Mouse (Mus musculus) urinary bladder, postnatal 4 days (tissue): ENCODE measurements around the gene Calr.
"Not testable (repeated sequence)": the region's sequence is repeated elsewhere in the genome, so short reads cannot be mapped to it uniquely, and the experiment has no call there.

Experiments used
- DNase-seq, 2 experiments: peaks; one replicate each; pipeline ENCODE4 v3.0.0; 2021 to 2022; ENCODE audit warnings: low spot score in 2 of 2

Gene Calr

DNA sequence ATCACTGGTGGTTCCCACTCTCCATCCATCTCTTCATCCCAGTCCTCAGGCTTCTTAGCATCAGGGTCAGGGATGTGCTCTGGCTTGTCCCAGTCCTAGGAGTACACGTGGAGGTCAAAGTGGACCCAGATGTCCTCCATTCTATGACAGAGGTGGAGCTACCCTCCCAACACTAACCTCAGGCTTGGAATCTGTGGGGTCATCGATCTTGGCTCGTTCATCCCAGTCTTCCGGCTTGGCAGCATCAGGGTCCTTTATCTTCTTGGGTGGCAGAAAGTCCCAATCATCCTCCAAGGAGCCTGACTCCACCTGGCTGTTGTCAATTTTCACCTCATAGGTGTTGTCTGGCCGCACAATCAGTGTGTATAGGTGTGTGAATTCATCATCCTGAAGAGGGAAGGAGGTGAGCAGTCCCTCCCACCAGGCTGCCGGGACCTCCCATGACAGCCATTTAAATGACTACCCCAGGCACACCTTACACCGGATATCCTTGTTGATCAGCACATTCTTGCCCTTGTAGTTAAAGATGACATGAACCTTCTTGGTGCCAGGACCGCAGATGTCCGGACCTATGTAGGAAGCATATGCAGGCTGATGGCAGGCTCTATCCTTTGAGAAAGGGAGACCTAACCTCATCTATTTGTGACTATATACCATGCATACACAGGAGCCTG is 2.2 kb downstream of the Calr start:
- no peak for DNase-seq

DNA sequence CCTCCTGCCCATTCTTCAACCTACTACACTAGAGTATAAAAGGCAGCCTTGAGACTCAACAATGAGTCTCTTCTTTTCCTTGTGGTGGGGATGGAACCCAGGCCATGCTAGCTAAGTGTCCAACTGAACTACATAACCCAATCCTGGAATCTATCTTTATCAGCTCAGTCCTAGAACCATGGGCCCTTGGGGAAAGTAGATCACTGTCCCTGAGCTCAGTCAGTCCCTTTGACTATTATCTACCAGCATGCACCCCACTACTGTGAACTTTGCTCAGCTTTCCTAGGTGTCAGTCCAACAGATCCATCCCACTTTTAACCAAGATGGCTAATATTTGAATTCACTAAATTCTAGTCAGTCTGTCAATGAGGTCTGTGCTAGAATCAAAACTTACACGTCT is 5.2 kb downstream of the Calr start:
- no peak for DNase-seq

DNA sequence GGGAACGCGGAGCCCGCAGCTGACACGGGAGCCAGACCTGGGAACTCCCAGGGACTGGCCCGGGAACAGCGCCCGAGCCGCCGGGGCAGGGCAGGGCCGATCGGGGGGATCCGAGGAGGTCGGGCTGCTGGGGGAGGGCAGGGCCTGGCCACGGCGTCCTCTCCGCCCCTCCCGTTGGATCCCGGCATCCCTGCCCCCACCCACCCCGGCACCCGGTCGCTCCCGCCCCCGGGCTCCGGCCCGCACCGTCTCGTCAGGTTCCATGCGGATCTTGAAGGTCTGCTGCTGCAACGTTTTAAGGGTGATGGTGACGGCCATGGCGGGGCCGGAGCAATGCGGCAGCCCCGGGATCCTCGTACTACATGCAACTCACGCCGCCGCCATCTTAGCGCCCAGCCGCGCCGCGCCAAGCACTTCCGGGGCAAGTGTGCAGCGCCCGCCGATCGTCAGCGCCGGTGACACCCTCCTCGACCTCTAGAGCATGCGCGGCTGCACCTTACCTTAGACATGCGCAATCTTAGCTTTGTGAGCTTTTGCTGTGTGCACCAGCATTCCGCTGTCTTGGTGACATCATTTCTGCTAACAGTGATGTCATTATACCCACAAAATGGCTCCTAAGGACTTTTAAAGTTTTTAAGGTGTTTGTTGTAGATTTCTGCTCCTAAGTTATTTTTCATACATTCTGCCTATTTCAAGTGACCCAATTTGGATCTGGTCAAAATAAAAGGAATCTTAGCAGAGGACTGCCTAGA is 6.3 kb downstream of the Calr start, which contains the start of gene Rad23a:
Gene Rad23a, minus strand, starts transcription at position 418 of the 752 bp plus-strand sequence.
- DNase-seq: peak; percentile 87 to 91

DNA sequence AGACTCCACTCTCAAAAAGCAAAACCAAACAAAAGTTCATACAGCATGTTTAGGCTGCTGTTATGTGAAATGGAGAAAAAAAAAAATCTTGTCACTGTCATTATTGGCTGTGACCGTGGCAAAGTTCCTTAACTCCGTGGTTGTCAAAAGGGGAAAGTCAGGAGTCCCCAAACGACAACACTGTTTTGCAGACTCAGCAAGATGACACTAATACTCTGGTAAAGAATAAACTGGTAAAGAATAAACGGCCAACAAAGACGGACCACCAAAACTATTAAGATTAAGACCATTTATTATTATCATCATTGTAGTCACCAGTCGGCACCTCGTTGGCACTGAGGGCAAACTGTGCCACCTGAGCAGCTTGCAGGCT is 6.9 kb downstream of the Calr start:
- no peak for DNase-seq

DNA sequence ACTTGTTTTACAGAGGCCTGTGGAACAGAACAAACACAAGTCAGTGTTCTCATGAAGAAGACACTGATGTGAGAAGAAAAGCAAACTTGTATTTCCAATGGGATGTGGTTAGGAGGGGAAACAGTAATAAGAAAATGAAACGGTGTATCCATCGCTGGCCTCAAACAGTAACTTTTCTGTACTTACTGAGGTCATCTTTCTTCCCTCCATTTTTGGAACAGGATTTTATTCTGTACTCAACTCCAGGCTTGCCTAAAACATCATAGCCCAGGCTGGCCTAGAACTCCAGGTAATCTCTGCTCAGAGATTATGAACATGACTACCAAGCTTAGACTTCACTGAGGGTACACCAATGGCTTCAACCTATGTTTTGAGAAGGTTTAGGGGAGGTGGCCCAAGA is 7.3 kb downstream of the Calr start:
- no peak for DNase-seq

DNA sequence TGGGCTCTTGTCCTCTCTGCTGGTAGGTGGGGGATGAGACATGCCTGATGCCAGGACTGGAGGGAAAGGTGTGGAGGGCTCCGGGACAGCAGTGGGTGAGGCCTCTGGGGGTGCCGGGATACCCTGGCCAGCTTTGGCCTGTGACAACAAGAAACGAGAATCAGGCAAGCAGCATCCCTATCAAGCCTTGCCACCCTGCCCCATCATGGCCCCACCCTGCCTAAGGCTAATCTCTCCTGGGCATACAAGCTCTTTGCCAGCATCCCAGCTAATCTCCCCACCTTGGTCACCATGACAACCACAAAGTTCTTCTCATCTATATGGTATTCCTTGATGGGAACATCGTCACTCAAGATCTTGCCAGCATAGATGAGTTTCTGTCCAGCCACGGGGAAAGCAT is 8.2 kb downstream of the Calr start:
- DNase-seq: no peak

DNA sequence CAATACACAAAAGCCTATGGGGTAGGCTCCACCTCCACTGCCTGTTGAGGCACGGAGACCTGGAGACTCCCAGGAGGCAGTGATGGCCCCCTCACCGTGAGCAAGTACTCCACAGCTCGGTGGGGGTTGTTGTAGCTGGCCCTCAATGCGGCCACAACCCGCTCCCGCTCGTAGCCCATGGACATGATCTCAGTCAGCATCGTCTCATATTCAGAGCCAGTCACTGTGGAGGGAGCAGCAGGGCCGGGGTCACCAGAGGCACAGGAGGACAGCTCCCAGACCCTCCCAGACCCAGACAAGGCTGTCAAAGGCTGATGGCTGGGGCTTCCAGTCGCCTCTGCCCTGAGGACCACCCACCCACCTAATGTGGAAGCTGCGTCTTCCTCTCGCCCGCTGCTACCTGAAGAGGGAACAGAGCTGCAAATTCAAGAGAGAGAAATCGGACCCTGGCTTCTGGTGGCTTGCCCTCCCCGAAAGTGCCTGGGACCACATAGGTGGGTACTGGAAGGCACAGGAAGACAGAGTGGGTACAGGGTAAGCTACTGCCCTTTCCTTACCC is 8.7 kb downstream of the Calr start:
- no peak for DNase-seq

DNA sequence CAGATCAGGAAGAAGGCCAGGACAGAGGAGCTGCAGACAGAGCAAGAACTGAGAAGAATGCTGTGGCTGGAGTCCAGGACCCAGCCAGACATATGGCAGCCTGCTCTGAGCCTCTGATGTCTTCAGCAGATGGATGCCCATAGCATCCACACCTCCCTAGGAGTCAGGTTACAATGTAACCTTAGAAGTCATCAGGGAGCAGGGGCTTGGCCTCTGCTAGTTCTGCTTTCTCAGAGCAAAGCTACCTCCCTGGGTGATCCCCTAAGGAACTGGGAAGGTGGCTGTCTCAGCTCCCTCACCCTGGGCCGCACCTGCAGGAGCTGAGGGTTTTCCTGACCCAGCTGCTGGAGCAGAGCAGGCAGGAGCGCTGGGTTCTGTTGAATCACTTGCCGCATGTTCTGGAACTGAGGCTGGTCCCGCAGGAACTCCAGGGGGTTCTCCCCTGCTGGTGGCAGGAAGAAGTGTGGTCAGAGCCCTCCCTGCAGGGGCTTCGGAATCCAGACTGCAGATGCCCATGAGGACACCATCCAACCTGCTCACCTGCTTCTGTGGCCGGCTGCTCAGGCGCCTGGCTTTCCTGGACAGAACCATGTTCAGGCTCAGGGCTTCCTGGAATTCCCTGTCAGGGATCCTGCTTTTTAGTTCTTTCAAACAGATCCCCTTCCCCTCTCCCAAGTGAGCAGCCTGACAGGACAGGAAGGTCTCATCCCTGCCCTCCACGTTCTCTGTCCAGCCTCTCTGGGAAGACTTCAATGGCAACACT is 9.4 kb downstream of the Calr start:
- DNase-seq: no peak

DNA sequence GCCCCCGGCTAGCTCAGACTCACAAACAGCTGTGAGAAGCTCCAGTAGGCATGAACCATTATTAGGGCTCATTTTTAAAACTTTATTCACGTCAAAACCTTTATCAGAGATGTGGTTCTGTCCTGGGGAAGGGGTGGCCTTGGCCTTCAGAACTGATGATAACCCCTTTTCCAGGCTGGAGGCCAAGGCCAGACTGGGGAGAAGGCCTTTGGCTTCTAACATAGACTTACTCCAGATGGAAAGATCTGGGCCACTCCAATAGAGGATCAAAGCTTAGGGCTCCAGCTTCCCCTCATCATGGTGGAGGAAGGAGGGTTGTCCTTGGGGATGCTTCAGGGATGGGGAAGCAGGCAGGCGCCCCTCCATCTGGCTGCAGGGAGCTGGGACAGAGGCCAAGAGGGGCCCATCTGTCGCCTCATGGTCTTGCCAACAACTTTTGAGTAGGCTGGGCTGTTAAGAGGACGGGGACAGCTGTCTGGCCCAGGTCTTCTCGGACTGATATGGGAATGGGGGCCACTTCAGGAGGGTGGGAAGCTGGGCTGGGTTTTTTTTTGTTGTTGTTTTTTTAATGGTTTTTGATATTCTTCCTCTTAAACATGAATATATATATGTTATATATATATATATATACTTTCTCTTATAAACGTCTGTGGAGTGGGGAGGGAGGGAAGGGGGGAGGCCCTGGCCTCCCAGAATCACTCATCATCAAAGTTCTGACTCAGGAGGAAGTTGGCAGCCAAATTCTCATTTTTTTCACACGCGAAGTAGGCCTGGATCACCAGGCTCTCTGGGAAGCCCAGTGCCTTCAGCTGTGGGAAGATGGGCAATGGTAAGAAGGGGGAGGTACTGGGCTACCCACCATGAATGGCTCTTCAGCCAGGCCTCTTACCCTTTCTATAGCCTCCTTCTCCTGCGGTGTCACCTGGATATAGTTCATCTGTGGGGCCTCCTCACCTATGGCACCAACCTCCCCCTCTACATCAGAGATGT is 11.6 kb downstream of the Calr start:
- DNase-seq: peak in 1 of 2 experiments; percentile 69

DNA sequence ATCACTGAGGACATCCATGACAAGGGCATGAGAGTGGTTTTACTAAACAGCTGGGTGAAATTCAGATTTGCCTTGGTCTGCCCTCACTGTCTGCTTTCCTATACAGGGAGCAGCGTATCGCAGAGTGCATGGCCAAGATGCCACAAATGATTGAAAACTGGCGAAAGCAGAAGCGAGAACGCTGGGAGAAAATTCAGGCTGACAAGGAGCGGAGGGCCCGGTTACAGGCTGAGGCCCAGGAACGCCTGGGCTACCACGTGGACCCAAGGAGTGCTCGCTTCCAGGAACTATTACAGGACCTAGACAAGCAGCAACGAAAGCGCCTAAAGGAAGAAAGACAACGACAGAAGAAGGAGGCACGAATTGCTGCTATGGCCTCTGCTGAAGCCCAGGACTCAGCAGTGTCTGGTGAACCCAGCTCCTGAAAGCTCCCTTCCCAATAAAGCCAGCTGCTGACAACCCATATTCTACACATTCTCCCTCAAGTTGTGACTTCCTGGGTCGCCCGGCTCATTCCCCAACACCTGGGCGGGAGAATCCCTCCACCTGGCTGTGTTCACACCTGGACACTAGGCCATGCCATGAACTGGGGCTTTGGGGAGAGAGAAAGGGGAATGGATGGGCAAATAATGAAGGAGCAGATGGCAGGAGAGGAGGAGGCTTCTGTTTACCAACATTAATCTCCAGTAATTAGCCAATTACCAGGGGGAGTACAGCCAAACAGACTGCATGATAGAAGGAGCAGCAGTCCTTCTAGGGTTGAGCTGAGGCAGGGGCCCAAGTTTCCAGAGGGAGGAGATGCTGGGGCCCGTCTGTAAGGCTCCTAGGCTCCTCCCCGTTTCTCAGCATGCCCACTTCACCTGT is 12.5 kb downstream of the Calr start:
- no peak for DNase-seq

DNA sequence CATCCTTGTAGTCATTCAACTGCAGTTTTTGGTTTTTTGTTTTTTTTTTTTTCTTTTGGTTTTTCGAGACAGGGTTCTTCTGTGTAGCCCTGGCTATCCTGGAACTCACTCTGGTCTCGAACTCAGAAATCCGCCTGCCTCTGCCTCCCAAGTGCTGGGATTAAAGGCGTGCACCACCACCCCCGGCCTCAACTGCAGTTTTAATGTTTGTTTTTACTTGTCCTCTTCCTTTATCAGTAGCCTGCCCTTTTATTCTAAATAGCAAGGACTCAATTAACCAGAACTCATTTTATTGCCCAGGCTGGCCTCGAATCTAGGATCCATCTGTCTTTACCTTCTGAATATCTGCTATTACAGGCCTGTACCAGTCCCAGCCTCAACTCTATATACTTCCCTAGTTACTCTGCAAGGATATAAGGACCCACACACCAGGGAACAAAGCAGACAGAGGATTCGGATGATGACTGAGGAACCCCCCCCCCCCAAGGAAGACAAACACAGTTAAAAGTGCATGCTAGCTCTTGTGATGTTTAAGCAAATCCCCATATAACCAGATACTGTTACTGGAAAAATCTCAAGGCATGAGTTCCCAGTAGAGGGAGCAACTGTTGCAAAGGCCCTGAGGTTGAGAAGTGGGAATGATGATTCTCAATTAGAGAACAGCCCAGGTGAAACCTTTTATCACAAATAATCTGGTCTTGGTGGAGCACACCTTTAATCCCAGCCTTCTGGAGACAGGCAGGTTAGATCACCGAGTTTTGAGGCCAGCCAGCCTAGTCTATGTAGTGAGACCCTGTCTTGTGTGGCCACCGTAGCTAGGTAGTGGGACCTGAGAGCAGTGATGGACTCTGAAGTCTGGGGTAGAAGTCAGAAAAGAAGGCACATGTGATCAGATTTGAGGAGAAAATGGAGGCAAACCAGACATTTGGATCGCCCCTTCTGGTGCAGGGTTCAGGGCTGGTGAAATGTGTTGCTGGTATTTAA is 13.7 kb downstream of the Calr start:
- DNase-seq: no peak

DNA sequence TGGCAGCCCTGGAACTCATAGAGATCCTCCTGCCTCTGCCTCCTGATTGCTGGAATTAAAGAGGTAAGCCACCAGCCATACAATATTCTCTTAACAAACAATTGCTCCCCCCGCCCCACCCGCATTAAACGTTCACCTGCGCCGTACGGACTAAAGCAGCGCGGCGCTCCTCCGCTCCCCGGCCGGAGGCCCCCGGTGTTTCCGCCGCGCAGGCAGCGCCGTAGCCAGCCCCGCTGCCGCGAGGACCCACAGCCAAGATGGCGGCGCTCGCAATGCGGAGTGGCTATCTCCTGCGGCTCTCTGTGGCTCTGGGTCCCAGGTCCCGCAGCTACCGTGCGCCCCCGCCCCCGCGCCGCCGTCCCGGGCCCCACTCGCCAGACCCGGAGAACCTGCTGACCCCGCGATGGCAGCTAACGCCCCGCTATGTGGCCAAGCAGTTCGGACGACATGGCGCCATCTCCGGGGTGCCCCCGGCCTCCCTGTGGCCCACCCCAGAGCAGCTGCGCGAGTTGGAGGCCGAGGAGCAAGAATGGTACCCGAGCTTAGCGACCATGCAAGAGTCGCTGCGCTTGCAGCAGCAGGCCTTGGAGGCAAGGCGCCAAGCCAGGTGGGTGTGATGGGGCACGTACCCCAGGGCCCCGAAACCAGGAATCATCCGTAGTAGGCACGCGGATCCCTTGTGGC is 14.6 kb downstream of the Calr start:
- peak; percentile 74 to 77 for DNase-seq

DNA sequence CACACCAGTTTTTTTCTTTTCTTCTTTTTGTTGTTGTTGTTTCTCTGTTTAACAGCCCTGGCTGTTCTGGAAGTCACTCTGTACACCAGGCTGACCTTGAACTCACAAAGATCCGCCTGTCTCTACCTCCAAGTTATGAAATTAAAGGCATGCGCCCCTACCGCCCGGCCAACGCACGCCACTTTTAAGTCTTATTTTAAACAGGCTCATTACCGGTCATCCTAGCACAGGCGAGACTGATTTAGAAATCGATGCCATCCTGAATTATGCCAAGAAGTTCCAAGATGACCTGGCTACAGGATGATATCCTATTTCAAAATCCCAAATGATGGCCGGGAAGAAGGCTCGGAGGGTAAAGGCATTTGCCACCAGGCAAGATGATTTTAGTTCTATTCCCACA is 15.2 kb downstream of the Calr start, which contains the start of gene Gadd45gip1:
Gene Gadd45gip1, plus strand, starts transcription at position 33 of the 400 bp plus-strand sequence.
- no peak for DNase-seq

DNA sequence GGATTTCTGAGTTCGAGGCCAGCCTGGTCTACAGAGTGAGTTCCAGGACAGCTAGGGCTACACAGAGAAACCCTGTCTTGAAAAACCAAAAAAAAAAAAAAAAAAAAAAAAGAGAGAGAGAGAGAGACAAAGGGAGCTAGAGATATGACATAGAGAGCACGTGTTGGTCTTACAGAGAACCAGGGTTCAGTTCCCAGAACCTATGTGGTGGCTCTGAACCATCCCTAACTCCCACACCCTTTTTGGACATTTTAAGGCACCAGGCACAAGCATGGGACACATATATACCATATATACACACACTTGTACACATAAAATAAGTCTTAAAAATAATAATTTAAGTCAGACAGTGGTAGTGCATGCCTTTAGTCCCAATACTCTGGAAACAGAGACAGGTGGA is 20.2 kb downstream of the Calr start:
- DNase-seq: not testable (repeated sequence)

DNA sequence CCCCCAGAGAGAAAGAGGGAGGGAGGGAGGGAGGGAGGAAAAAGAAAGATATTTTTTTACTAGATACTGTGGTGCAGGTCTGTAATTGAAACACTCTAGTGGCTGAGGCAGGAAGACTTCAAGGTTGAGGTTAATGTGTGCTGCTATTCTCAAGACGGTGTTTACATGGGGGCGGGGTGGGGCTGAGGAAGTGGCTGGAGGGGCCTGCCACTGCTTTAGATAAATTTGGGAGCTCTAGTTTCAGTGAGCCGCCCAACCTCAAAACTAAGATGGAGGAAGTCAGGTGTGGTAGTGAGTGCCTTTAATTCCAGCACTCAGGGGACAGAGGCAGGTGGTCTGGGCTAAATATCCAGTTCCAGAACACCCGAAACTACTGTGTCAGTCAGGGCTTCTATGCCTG is 21.1 kb downstream of the Calr start:
- DNase-seq: no peak

DNA sequence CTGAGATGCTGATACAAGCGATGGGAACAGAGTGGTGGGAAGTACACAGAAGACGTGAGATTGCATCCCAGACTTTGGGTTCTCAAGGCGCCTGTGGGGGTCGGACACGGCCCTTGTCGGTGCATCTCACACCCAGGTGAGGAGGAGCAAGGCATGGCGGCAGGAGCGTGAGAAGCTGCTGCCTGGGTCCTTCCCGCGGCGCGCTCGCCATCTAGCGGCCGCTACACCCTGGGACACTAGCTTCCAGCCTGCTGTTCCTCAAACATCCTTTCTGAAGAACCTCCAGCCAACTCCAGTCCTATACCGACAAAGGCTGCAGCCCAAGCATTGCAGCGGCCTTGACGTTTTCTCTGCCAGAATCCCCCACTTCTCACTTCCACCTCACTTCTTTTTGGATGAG is 23.1 kb downstream of the Calr start:
- DNase-seq: peak in 1 of 2 experiments; percentile 48

DNA sequence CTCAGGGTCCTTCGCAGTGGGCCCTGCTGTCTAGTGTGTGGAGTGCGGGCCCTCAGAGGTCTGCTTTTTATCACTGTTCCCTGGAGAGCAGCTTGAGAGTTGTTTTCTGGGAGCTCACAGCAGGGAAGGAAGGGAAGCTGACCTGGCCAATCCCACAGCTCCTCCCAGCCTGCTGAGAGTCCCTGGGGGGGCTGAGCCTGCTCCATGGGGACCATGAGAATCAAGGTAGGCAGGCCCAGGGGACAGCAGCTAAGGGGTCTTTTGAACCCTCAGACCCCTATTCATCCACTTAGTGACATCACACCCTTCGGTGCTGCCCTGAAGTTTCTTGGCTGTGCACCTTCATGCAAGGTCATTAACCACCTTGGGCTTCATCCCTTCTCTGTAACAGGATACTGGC is 24.0 kb downstream of the Calr start, which contains the start of gene Dand5:
Gene Dand5, minus strand, starts transcription at position 101 of the 400 bp plus-strand sequence.
- no peak for DNase-seq

DNA sequence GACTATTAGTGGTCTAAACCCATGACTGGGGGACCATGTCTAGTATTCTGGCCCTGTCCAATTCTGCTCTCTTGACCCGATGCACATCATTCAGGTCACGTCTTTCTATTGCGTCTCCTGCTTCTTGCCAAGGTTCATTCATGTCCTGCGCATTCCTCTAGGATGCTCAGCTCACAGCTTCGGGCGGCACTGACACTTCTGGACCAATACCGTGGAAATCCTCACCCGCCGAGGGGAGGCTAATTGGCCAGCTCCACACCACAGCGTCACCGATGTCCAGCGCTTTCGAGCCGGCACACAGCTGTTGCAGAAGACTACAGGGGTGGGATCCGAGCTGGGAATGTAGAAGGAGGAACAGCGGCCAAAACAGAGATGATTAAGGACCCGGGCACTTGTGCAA is 30.6 kb downstream of the Calr start:
- DNase-seq: no peak
